Mouse (Mus musculus) hindbrain, embryonic 11.5 days (tissue): ENCODE measurements around the gene Jade1. TPM values are rescaled to one million over a fixed set of nuclear protein-coding genes. Genes with fewer than 3 reads are reported as not detected.

Experiments used
- ATAC-seq: fragments of 200-750 bp; cut with Nextera tagmentation; 2 replicates; pipeline ENCODE4 v1.8.0; 2017; ENCODE audit warnings: mild to moderate bottlenecking, moderate TSS enrichment, moderate library complexity; ENCODE audit not compliant: low FRiP score
- DNase-seq: peaks from one replicate; pipeline ENCODE4 v3.0.0-alpha.2; 2015; ENCODE audit warnings: low spot score
- H3K27ac ChIP-seq: fragments of 300-500 bp; sonication (generic); 2 replicates; pipeline ENCODE4 v1.5.1; 2014; ENCODE audit warnings: mild to moderate bottlenecking, low read depth, low read length
- H3K27me3 ChIP-seq: fragments of 300-500 bp; sonication (generic); 2 replicates; pipeline ENCODE4 v1.6.1; 2014; ENCODE audit warnings: mild to moderate bottlenecking, low read length, moderate library complexity, mixed read lengths; ENCODE audit not compliant: control insufficient read depth, insufficient read depth
- H3K36me3 ChIP-seq: fragments of 300-500 bp; sonication (generic); 2 replicates; pipeline ENCODE4 v1.6.1; 2014; ENCODE audit warnings: mild to moderate bottlenecking, low read length, moderate library complexity, mixed read lengths; ENCODE audit not compliant: control insufficient read depth, insufficient read depth
- H3K4me1 ChIP-seq: fragments of 300-500 bp; sonication (generic); replicated peaks from 2 replicates; pipeline ENCODE4 v1.6.1; 2014; ENCODE audit warnings: low read length, mixed read lengths; ENCODE audit not compliant: control insufficient read depth, insufficient read depth
- H3K4me2 ChIP-seq: fragments of 300-500 bp; sonication (generic); replicated peaks from 2 replicates; pipeline ENCODE4 v1.6.1; 2014; ENCODE audit warnings: mild to moderate bottlenecking, low read depth, low read length
- H3K4me3 ChIP-seq: fragments of 300-500 bp; sonication (generic); 2 replicates; pipeline ENCODE4 v1.5.1; 2014; ENCODE audit warnings: low read depth, low read length
- H3K9ac ChIP-seq: fragments of 300-500 bp; sonication (generic); 2 replicates; pipeline ENCODE4 v1.6.1; 2014; ENCODE audit warnings: low read depth, low read length
- H3K9me3 ChIP-seq: fragments of 300-500 bp; sonication (generic); 2 replicates; pipeline ENCODE4 v1.6.1; 2016; ENCODE audit warnings: low read length; ENCODE audit not compliant: control insufficient read depth
- WGBS: fragments of 180-500 bp; shearing (Covaris S2); extraction: QIAGEN DNeasy Blood & Tissue Kit; methylation state at CpG from one replicate; pipeline ENCODE4 v1.1.7; 2014; 5-methylcytosine and 5-hydroxymethylcytosine counted together
- polyA plus RNA-seq: library from polyadenylated mRNA; unstranded; fragments of >200 nt; fragmentation: Nextera tagmentation; extraction: Ambion mirVana; gene quantifications from 2 replicates; pipeline ENCODE4 v1.2.1, GENCODE M21; 2014

The Jade1 gene
- polyA plus RNA-seq, 1 experiment from 2014 or later, result 12.1 TPM

GRCm38 (mm10) chr3:41554480-41555475 is 753 bp upstream of the Jade1 start:
- H3K27me3 ChIP-seq, result no peaks in the 10 kb centered on the region
- ATAC-seq (no peak), DNase-seq (no peak)
- no peaks in the 10 kb centered on the region for H3K4me1 ChIP-seq
- no peak overlapping the region for H3K4me2 ChIP-seq
- no peaks in the 10 kb centered on the region for H3K36me3 ChIP-seq
- H3K9me3 ChIP-seq, result no peaks in the 10 kb centered on the region
- 94% methylated on average over 24 of the region's 24 CpGs for WGBS
- H3K4me3 ChIP-seq, result no peak overlapping the region
- H3K9ac ChIP-seq, result no peak overlapping the region
- H3K27ac ChIP-seq, result no peak overlapping the region

- no peaks in the 10 kb centered on the region for H3K36me3 ChIP-seq
- no peak for DNase-seq
- no peaks in the 10 kb centered on the region for H3K27me3 ChIP-seq
- H3K27ac ChIP-seq, result no peak overlapping the region
- 81% methylated on average over 10 of the region's 11 CpGs for WGBS
- H3K9ac ChIP-seq, result no peak overlapping the region
- no peaks in the 10 kb centered on the region for H3K4me1 ChIP-seq
- no peak overlapping the region for H3K4me3 ChIP-seq
- no peak overlapping the region for H3K4me2 ChIP-seq
- no peak for ATAC-seq
- no peaks in the 10 kb centered on the region for H3K9me3 ChIP-seq
Observed at GRCm38 (mm10) chr3:41556451-41557266, 1.1 kb downstream of the Jade1 start.

- no peak for DNase-seq
- no peaks in the 10 kb centered on the region for H3K27me3 ChIP-seq
- H3K9ac ChIP-seq, result no peak overlapping the region
- no peak overlapping the region for H3K27ac ChIP-seq
- H3K4me1 ChIP-seq, result no peaks in the 10 kb centered on the region
- H3K4me3 ChIP-seq, result no peak overlapping the region
- H3K36me3 ChIP-seq, result no peaks in the 10 kb centered on the region
- ATAC-seq, result no peak
- H3K4me2 ChIP-seq, result no peak overlapping the region
- WGBS, result 92% methylated on average over 19 of the region's 19 CpGs
- no peaks in the 10 kb centered on the region for H3K9me3 ChIP-seq
Observed at GRCm38 (mm10) chr3:41557267-41557995, 1.9 kb downstream of the Jade1 start.

- Histone ChIP-seq H3K27me3 (no peaks in the 10 kb centered on the region), H3K9ac (no peak overlapping the region), H3K4me2 (no peak overlapping the region), H3K36me3 (no peaks in the 10 kb centered on the region), H3K4me3 (no peak overlapping the region), H3K27ac (no peak overlapping the region), H3K9me3 (no peaks in the 10 kb centered on the region), H3K4me1 (no peaks in the 10 kb centered on the region)
- 91% methylated on average over 6 of the region's 6 CpGs for WGBS
- ATAC-seq (no peak), DNase-seq (no peak)
Observed at GRCm38 (mm10) chr3:41560489-41560888, 5.0 kb downstream of the Jade1 start.

- WGBS, result 85% methylated on average over 5 of the region's 5 CpGs
Observed at GRCm38 (mm10) chr3:41561787-41562186, 6.3 kb downstream of the Jade1 start.

GRCm38 (mm10) chr3:41563211-41563931 is 7.8 kb downstream of the Jade1 start:
- Histone ChIP-seq H3K9ac (peak overlapping the region; percentile 90), H3K27ac (peak overlapping the region; percentile 83), H3K4me3 (peak overlapping the region; percentile 76), H3K4me1 (no peaks in the 10 kb centered on the region), H3K36me3 (no peaks in the 10 kb centered on the region), H3K4me2 (peak overlapping the region; percentile 88), H3K9me3 (no peaks in the 10 kb centered on the region), H3K27me3 (no peaks in the 10 kb centered on the region)
- peak; percentile 85 for DNase-seq
- WGBS, result under 1% methylated on average over 72 of the region's 81 CpGs
- peak; percentile 76 for ATAC-seq

More at GRCm38 (mm10) chr3:41561787-41562186, 6.3 kb downstream of the Jade1 start:
- ATAC-seq, result no peak
- Histone ChIP-seq H3K4me2 (no peak overlapping the region), H3K27ac (no peak overlapping the region), H3K9ac (no peak overlapping the region), H3K4me1 (no peaks in the 10 kb centered on the region), H3K27me3 (no peaks in the 10 kb centered on the region), H3K4me3 (no peak overlapping the region), H3K9me3 (no peaks in the 10 kb centered on the region), H3K36me3 (no peaks in the 10 kb centered on the region)
- DNase-seq, result no peak

GRCm38 (mm10) chr3:41563997-41564396 is 8.5 kb downstream of the Jade1 start:
- Histone ChIP-seq H3K4me2 (peak overlapping the region; percentile 88), H3K27ac (peak overlapping the region; percentile 83), H3K27me3 (no peaks in the 10 kb centered on the region), H3K36me3 (no peaks in the 10 kb centered on the region), H3K4me3 (peak overlapping the region; percentile 76), H3K9ac (peak overlapping the region; percentile 90), H3K4me1 (no peaks in the 10 kb centered on the region), H3K9me3 (no peaks in the 10 kb centered on the region)
- ATAC-seq, result no peak
- 0% methylated on average over 7 of the region's 7 CpGs for WGBS
- DNase-seq, result peak; percentile 51
